Mouse (Mus musculus): ENCODE measurements around the gene Pcp4. TPM values are rescaled to one million over a fixed set of nuclear protein-coding genes. Genes with fewer than 3 reads are reported as not detected.

Pcp4 gene
- total RNA-seq, 1 experiment from 2014 or later = 4.8 TPM

- no peak for ATAC-seq (ENCODE audit: extremely low read depth, insufficient number of reproducible peaks, low FRiP score, poor library complexity, severe bottlenecking)
Observed at GRCm38 (mm10) chr16:96555412-96555811, 88.0 kb downstream of the Pcp4 start.

- no peak for ATAC-seq (ENCODE audit: extremely low read depth, insufficient number of reproducible peaks, low FRiP score, poor library complexity, severe bottlenecking)
Observed at GRCm38 (mm10) chr16:96556621-96557020, 89.2 kb downstream of the Pcp4 start.

GRCm38 (mm10) chr16:96558341-96558740 is 90.9 kb downstream of the Pcp4 start:
- no peak for ATAC-seq (ENCODE audit: extremely low read depth, insufficient number of reproducible peaks, low FRiP score, poor library complexity, severe bottlenecking)

GRCm38 (mm10) chr16:96559796-96560195 is 92.4 kb downstream of the Pcp4 start:
- no peak for ATAC-seq (ENCODE audit: extremely low read depth, insufficient number of reproducible peaks, low FRiP score, poor library complexity, severe bottlenecking)

- no peak for ATAC-seq (ENCODE audit: extremely low read depth, insufficient number of reproducible peaks, low FRiP score, poor library complexity, severe bottlenecking)
Observed at GRCm38 (mm10) chr16:96563350-96564257, 96.2 kb downstream of the Pcp4 start.

- no peak for ATAC-seq (ENCODE audit: extremely low read depth, insufficient number of reproducible peaks, low FRiP score, poor library complexity, severe bottlenecking)
Observed at GRCm38 (mm10) chr16:96567428-96567827, 100.0 kb downstream of the Pcp4 start.

Other genes with a start within 250 kb of the Pcp4 start
- gene B3galt5, start 231.8 kb upstream of the Pcp4 start, total RNA-seq (2017) = 0.12 TPM in 1 of 2 replicates, not detected in the other
- 4.1 and 7.4 TPM in 2 replicates for gene Itgb2l, start 24.0 kb upstream of the Pcp4 start, total RNA-seq (2017)